Mouse (Mus musculus) lung, adult 2 months (tissue): ENCODE measurements at regions not wholly inside any gene's neighbourhood (a gene's known extent, or its start where the extent isn't known, plus 50 kb on each side); places are given as distances from the start of the nearest gene placed in this dataset.

Experiments
- DNase-seq: peaks from one replicate; pipeline ENCODE4 v3.0.0; 2022
- H3K4me1 ChIP-seq: fragments of 200-500 bp; 2 replicates; pipeline ENCODE4 v1.6.1; 2011; ENCODE audit warnings: low read length; ENCODE audit not compliant: control insufficient read depth, insufficient read depth
- H3K4me3 ChIP-seq: fragments of 200-500 bp; replicated peaks from 2 replicates; pipeline ENCODE3; 2011; ENCODE audit warnings: low read depth, mild to moderate bottlenecking, control low read depth, low read length; ENCODE audit errors: extremely low read depth
- CTCF ChIP-seq: fragments of 200-500 bp; IDR thresholded peaks from 2 replicates; pipeline ENCODE4 v1.5.1; 2011; ENCODE audit warnings: mild to moderate bottlenecking, low read length, control low read depth; ENCODE audit not compliant: insufficient read depth
- POLR2A ChIP-seq: fragments of 200-500 bp; IDR thresholded peaks from 2 replicates; pipeline ENCODE4 v1.6.1; 2011; ENCODE audit warnings: low read depth, mild to moderate bottlenecking, control low read depth, low read length, borderline replicate concordance; ENCODE audit errors: extremely low read depth
- WGBS: fragments of 180-500 bp; shearing (Covaris S2); methylation state at CpG from one replicate; pipeline ENCODE4 v1.1.7; 2018; 5-methylcytosine and 5-hydroxymethylcytosine counted together

DNA sequence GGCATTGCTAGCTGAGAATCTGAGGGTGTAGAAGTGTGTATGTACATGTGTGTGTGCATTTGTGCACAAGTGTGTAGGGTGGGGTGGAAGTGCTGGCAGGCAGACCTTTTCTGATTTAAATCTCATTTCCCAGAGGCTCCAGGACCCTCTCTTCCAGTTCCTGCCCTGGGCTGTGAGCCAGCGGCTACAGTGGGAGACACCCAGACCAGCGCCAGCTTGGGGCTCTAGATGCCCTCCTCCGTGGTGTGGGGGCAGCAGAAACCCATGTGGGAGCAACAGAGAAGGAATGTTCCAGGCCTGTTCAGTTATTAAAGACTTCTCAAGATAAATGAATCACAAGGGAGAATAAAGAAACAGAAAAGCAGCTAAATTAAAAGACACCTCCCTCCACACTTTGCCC, 64.1 kb upstream of the Podxl start:
- no peak for DNase-seq
- TF ChIP-seq POLR2A (no peak), CTCF (no peak)
- H3K4me1 ChIP-seq: no peaks in the 10 kb centered on the region
- 57% methylated on average over 3 of the region's 3 CpGs for WGBS
- H3K4me3 ChIP-seq: no peak overlapping the region

DNA sequence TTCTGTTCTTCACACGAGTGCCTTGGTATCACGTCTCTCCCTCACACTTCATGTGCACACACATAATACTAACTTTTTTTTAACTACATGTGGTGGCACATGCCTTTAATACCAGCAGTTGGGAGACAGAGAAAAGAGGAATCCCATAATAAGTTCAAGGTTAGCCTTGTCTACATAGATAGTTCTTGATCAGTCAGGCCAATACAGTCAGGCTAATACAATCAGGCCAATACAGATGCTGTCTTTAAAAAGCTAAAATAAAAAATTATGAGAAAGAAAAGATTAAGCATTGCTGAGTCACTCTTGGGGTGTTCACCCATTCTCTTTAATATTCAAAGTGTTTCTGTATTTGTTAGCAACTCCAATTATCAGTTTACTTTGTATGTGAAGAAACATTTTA, 61.3 kb upstream of the Podxl start:
- no peak for DNase-seq
- no peaks in the 10 kb centered on the region for H3K4me1 ChIP-seq
- 62% methylated on average over 2 of the region's 2 CpGs for WGBS
- TF ChIP-seq POLR2A (no peak), CTCF (no peak)
- no peak overlapping the region for H3K4me3 ChIP-seq

DNA sequence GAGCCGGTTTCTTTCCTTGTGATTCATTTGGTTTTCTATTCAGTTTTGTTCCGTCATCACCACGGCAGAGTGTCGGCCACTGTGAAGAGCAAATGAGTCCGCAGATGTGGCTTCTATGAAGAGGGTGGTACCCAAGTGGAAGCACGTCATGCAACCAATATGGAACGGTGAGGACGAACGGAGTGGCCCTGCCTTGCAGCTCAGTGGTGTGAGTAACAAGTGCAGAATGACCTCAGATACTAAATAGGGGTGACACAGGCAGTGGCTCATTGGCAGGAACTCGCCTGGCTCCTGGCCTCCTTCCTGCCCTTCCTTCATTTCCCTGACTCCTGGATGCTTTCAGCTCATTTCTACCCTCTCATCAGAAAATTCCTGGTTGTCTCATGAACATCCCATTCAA, 60.6 kb upstream of the Podxl start:
- DNase-seq: no peak
- Histone ChIP-seq H3K4me1 (no peaks in the 10 kb centered on the region), H3K4me3 (no peak overlapping the region)
- 58% methylated on average over 10 of the region's 10 CpGs for WGBS
- no peak for TF ChIP-seq CTCF
- no peak for TF ChIP-seq POLR2A

DNA sequence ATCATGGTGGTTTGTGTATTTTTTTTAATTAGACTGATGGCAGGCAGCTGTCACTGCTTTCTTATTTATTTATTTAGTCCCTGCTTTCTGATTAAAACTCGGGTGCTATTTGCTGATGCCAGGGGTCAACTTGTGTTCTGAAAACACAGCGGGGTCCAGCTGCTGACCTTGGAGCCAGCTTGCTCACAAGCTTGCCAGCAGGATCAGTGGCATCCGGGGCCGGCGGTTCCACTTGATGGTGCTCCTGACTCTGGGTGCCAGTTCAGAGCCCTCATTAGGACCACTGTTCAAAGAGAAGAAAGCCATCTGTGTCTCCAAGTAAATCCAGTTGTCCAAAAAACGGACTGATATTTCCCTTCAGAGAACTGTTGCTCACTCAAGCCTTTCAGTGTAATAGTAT, 57.2 kb upstream of the Podxl start:
- TF ChIP-seq CTCF (no peak), POLR2A (no peak)
- DNase-seq: no peak
- 60% methylated on average over 6 of the region's 6 CpGs for WGBS

DNA sequence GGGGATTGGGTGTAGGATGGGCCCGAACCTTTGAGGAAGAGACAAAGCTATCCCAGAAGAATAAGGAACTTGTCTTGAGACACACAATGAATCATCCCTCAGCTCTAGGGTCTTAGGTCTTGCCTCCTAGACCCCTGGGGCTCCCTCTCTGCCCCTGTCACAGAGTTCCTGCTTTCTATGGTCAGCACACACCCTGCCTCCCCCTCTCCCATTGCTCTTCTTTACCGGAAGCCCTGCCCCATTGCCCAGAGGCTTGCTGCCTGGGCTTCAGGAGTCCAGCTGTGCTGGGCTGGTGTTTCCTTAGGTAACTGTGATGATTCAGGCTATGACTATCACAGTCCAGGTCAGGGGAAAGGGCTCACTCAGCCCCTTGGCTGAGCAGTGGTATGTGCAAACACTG, 55.1 kb upstream of the Podxl start:
- TF ChIP-seq CTCF (no peak), POLR2A (no peak)
- 75% methylated on average over 2 of the region's 2 CpGs for WGBS
- no peak for DNase-seq
- H3K4me3 ChIP-seq: no peak overlapping the region
- peaks cover 5% of the 10 kb centered on the region; the same call in 1 of the 2 replicates for H3K4me1 ChIP-seq

More for the DNA sequence above, 57.2 kb upstream of the Podxl start:
- H3K4me3 ChIP-seq: no peak overlapping the region
- peaks cover 5% of the 10 kb centered on the region; the same call in 1 of the 2 replicates for H3K4me1 ChIP-seq

DNA sequence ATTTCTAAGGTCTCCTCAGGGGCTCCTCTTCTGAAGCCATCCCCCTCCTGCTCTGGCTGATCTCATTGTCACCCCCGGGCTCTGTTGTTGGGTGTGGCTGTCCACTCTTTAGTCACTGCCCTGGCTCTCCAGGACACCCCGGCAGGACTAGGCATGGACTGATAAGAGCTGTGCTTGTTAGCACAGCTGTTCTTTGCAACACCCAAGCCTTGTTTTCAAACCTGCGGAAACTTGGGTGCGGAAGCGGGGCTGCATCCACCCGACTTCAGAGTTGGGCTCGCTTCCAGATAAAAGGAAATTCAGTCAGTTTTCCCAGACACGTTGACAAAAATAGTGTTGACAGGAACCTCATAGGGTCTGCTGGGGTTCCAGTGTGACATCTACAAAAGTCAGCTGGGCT, 53.6 kb upstream of the Podxl start:
- Histone ChIP-seq H3K4me1 (peaks cover 5% of the 10 kb centered on the region; the same call in 1 of the 2 replicates), H3K4me3 (no peak overlapping the region)
- no peak for DNase-seq
- TF ChIP-seq POLR2A: no peak
- TF ChIP-seq CTCF: no peak
- 14% methylated on average over 8 of the region's 8 CpGs for WGBS

DNA sequence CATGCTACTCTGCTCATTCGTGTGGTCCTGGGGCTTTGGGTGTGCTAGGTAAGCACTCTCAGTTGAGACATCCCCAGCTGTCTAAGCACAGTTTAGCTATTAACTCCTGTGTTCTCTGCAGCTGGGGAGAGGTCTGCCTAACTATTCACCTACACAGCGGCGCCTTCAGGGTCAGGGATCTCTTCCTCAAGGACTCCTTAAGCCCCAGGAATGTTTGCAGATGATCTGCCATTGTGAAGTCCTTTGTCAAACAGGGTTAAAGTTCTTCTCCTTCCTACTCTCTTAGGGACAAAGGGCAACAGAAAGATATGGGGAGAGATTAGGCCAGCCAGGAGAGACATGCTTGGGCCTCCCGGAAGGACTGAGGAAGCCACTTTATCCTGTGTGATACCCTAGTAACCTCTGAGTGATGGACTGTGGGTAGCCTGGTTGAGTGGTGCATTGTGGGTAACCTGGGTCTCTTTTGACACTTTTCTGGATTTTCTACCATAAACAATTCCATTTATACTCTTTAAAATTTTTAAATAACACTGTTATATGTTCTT, 51.7 kb upstream of the Podxl start:
- DNase-seq: no peak
- H3K4me1 ChIP-seq: peaks cover 5% of the 10 kb centered on the region; the same call in 1 of the 2 replicates

DNA sequence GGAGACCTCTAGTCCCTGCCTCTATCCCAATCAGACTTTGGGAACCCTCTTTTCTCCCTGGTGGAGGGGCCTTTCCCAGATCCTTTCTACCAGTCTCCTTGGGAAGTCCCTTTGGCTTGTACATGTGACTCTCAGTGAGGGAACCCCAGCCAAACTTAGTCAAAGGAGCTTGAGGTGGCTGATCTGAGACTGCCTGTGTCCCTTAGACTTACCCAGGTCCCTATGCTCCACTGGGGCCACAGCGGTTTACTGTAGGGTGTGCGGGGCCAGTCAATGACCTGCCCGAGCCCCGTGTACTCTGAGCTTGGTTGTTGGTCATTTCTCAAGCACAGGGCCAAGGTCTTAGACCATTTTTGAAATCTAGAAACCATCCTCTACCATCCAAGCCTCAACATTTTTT, 50.8 kb upstream of the Podxl start:
- H3K4me1 ChIP-seq: peaks cover 5% of the 10 kb centered on the region; the same call in 1 of the 2 replicates
- no peak for DNase-seq
- H3K4me3 ChIP-seq: no peak overlapping the region
- 90% methylated on average over 4 of the region's 4 CpGs for WGBS
- no peak for TF ChIP-seq POLR2A
- TF ChIP-seq CTCF: no peak

More for the DNA sequence above, 51.7 kb upstream of the Podxl start:
- H3K4me3 ChIP-seq: no peak overlapping the region
- TF ChIP-seq CTCF (no peak), POLR2A (no peak)
- 73% methylated on average over 4 of the region's 4 CpGs for WGBS

DNA sequence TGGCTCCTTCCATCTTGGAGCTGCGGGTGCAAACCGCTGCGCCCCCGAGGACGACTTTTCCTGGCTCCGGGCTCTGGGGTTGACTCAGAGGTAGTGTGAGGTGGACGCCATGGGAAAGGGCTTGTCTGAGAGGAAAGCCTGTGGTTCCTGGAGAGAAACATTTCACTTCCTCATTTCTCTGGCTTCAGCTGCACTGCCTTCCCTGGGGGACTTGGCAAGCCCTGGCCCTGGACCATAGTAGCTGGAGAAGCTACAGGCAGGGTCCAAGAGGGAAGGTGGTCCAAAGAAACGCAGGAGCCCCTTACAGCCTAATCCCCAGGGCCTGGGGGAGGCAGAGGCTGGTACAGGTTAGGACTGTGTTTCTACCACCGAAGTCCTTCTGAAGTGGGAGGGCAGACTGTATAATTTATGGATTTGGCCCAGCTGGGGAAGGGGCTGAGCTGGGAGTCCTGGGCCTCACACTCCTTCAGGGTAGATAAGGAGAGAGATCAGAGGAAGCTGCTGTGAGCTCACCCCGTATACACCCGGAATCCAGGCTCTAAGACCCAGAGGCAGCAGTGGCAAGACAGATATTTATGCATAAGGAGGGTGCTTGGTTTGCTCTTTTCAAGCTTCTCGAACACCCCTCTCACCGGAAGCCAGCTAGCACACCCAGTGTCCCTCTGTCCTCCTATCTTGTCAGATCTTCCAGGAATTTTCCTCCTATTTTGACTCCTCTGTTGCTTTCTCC, 50.0 kb upstream of the Podxl start:
- no peak for TF ChIP-seq POLR2A
- TF ChIP-seq CTCF: no peak
- Histone ChIP-seq H3K4me1 (peaks cover 3% of the 10 kb centered on the region; the same call in 1 of the 2 replicates), H3K4me3 (no peak overlapping the region)
- DNase-seq: no peak
- WGBS: 26% methylated on average over 13 of the region's 13 CpGs
